Mouse (Mus musculus) mouse trophoblast stem cell (cell line): ENCODE data around the gene Tpst1.
"Not testable (repeated sequence)": the region's sequence is repeated elsewhere in the genome, so short reads cannot be mapped to it uniquely, and the experiment has no call there.

ENCODE experiments used
- in situ Hi-C, 2 experiments: fragments of 300-500 bp; cut with MseI, MboI; formaldehyde crosslinking; loops; 2 replicates in 1 of 2; 3 replicates in 1 of 2; pipeline ENCODE4 v1.15.1; 2025

Tpst1 gene

GRCm38 (mm10) chr5:130073026-130073425 is at the start of gene Tpst1:
TSS of gene Tpst1 (plus strand) at chr5:130073326.
- in situ Hi-C loops, result no loop called here

- in situ Hi-C loops, result no loop called here
Observed at GRCm38 (mm10) chr5:130023767-130024539, 49.2 kb upstream of the Tpst1 start.

- in situ Hi-C loops, result no loop called here
Observed at GRCm38 (mm10) chr5:130027134-130027533, 46.0 kb upstream of the Tpst1 start.

- in situ Hi-C loops, result no loop called here
Observed at GRCm38 (mm10) chr5:130027696-130028095, 45.4 kb upstream of the Tpst1 start.

- in situ Hi-C loops, result no loop called here
Observed at GRCm38 (mm10) chr5:130029142-130029897, 43.8 kb upstream of the Tpst1 start, which contains the start of the genes Asl and Crcp. TSS of gene Asl (minus strand) at chr5:130029247. TSS of gene Crcp (plus strand) at chr5:130029290.

GRCm38 (mm10) chr5:130031410-130032390 is 41.4 kb upstream of the Tpst1 start:
- in situ Hi-C loops, result no loop called here

- in situ Hi-C loops, result no loop called here
Observed at GRCm38 (mm10) chr5:130033869-130034268, 39.3 kb upstream of the Tpst1 start.

GRCm38 (mm10) chr5:130036300-130036699 is 36.8 kb upstream of the Tpst1 start:
- in situ Hi-C loops, result not testable (repeated sequence)

GRCm38 (mm10) chr5:130037752-130038455 is 35.2 kb upstream of the Tpst1 start:
- in situ Hi-C loops, result no loop called here

GRCm38 (mm10) chr5:130040797-130041196 is 32.3 kb upstream of the Tpst1 start:
- in situ Hi-C loops, result no loop called here

GRCm38 (mm10) chr5:130041262-130041661 is 31.9 kb upstream of the Tpst1 start:
- in situ Hi-C loops, result no loop called here

- in situ Hi-C loops, result no loop called here
Observed at GRCm38 (mm10) chr5:130043741-130044140, 29.4 kb upstream of the Tpst1 start.

- in situ Hi-C loops, result no loop called here
Observed at GRCm38 (mm10) chr5:130044201-130044695, 28.9 kb upstream of the Tpst1 start.

- in situ Hi-C loops, result no loop called here
Observed at GRCm38 (mm10) chr5:130046100-130046499, 27.0 kb upstream of the Tpst1 start.

GRCm38 (mm10) chr5:130046589-130046988 is 26.5 kb upstream of the Tpst1 start:
- in situ Hi-C loops, result no loop called here

GRCm38 (mm10) chr5:130047013-130047412 is 26.1 kb upstream of the Tpst1 start:
- in situ Hi-C loops, result no loop called here

GRCm38 (mm10) chr5:130048786-130049520 is 24.2 kb upstream of the Tpst1 start:
- in situ Hi-C loops, result no loop called here

- in situ Hi-C loops, result no loop called here
Observed at GRCm38 (mm10) chr5:130050416-130050815, 22.7 kb upstream of the Tpst1 start.

- in situ Hi-C loops, result no loop called here
Observed at GRCm38 (mm10) chr5:130051073-130051860, 21.9 kb upstream of the Tpst1 start.
